Mouse (Mus musculus) layer of hippocampus, postnatal 25 days (tissue): Measurements from ENCODE around the gene Gm5431. TPM values are rescaled to one million over a fixed set of nuclear protein-coding genes. Genes with fewer than 3 reads are reported as not detected.

ENCODE experiments used
- DNase-seq, 2 experiments: peaks; one replicate each; pipeline ENCODE4 v3.0.0; 2022; ENCODE audit warnings: mixed read lengths in 2 of 2, low spot score in 1 of 2; ENCODE audit errors: extremely low spot score in 1 of 2
- total RNA-seq, 2 experiments: library from RNA; stranded (reverse); gene quantifications; 2 replicates each; pipeline ENCODE4 v1.2.3; 2021

Gene Gm5431
- total RNA-seq, 2 experiments from 2014 or later = 0.12 to 0.21 TPM

DNA sequence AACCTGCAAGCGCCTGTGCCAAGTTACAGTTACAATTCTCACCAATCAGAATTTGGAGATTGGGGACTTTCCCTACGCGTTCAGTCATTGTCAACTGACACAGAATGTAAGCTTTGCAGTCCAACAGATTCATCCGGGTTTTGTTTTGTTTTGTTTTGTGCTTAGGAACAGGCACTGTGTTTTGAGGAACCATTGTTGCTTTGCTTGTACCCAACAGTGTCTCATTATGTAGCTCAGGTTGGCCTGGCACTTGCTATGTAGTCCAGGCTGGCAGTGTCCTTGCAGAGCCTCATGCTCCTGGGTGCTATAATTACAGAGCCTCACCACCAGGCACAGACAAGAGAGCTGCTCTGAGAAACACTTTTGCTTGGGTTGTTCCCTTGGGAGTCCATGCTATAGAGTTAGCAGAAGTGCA, 59.6 kb downstream of the Gm5431 start:
- DNase-seq = no peak

DNA sequence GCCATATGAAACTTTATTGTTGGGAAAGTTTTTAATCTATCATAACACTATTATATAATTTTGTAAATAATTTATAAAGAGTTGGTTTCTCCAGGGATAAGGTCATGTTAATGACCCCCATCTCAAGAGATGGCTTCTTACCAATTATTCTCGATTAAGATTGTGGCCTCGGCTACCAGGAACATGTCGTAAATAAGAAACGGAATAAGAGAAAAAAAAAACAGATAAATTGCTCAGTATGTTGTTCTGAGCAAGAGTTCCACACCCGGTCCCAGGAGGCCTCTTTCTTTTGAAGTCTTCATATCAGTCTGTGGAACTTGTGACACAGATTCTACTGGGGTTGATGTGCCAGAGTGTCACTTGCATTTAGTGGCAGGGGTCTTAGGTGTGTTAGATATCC, 60.8 kb downstream of the Gm5431 start:
- no peak for DNase-seq

DNA sequence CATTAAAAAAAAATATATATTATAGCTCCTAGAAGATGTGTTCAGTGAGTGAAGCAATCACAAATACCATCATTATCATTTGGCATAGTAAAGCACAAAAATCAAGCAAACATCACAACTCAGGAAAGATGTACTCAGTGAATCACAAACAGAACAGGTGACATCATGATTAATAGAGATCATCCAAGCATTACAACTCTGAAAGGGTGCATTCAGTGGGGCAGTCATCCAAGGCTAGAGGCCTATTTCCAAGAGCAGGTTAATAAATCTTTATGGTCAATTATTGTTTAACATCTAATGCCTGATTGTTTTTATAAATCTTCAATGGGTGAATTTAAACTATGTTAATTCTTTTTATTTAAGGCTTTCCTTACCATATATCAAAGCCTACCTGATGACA, 61.2 kb downstream of the Gm5431 start:
- no peak for DNase-seq

DNA sequence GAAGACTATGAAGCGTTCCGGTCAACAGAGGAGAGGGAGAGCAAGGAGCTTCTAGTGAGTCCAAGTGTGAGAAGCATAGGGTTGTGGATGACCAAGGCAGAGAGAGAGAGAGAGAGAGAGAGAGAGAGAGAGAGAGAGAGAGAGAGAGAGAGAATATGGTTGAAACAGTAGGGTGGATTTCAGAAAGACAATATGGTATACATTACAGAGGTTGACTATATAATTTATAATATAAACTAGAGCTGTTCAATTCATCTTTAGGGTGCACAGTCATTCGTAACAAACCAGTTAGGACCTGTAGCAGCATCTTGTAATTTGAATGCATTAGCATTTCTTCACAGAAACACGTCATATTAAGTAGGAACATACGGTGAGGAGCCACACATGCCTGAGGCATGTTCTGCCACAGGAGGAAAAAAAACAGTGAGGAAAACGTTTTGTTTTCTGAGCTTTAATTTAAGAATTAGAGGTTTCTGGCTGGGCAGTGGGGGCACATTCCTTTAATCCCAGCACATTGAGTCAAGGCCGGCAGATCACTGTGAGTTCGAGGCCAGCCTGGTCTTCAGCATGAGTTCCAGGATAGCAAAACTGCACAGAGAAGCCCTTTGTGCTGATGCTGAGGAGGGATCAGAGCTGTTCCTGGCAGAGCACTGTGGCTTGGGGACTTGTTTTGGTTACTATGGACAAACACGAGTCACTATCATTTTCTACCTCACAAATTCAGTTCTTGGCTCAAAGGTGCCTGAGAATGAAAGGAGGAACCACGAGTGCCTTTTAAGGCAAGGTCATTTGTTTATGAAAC, 62.9 kb downstream of the Gm5431 start:
- no peak for DNase-seq

DNA sequence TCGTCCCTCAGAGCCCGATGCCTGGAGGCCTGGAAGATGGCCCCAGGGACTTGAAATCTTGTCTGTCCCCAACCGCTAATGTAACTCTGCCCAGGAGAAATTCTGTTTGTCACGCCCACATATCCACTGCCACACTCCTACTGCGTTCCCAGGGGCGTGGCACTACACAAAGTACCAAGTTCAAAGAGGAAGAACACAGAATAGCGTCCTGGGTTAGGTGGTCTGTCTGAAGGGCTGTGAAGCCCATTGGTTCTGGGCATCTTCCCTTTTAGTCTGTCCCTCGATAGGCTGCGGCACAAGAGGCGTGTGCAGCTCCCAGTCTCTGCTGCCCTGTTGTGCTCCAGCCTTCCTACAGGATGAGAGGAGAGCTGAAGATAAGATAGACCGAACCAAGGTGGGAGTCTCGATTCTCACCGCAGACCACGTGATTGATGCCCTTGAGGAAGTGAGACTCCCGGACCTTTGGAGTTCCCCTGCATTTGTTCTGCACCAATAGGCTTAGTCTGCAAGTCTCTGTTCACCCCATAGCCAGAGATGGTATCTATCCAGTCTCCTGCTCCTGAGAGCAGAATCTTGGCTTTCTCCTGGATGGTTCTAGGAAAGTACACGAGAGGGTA, 63.7 kb downstream of the Gm5431 start:
- no peak for DNase-seq

Other genes starting within 250 kb of the Gm5431 start
- 100 to 1,000 TPM; 227 to 260 TPM for gene Rack1, start 101.9 kb downstream of the Gm5431 start, total RNA-seq
- gene Trim41, start 84.9 kb downstream of the Gm5431 start, total RNA-seq = 10 to 100 TPM; 50.1 to 50.4 TPM
- gene Trim7, start 76.1 kb downstream of the Gm5431 start, total RNA-seq = 1 to 10 TPM; 1.6 to 2.1 TPM
- 1 to 10 TPM in 1 of 2 experiments, under 1 TPM in 1; 0.66 to 2.3 TPM for gene Gm12184, start 75.6 kb downstream of the Gm5431 start, total RNA-seq
- gene Irgm1, start 30.5 kb downstream of the Gm5431 start, total RNA-seq = 1 to 10 TPM; 4.4 TPM
- 1 to 10 TPM in 1 of 2 experiments, under 1 TPM in 1; 0.94 to 1.4 TPM for gene Psme2b, start 44.0 kb upstream of the Gm5431 start, total RNA-seq
- gene Olfr56, start 76.7 kb upstream of the Gm5431 start, total RNA-seq = not detected
- gene 9930111J21Rik1, start 77.2 kb upstream of the Gm5431 start, total RNA-seq = 1 to 10 TPM in 1 of 2 experiments, under 1 TPM in 1; 0.66 to 1.1 TPM
- under 1 TPM in 1 of 2 experiments, not detected in 1; 0.09 TPM for gene Gm12185, start 90.0 kb upstream of the Gm5431 start, total RNA-seq
- under 1 TPM in 1 of 2 experiments, not detected in 1; 0.32 TPM for gene Tgtp1, start 92.0 kb upstream of the Gm5431 start, total RNA-seq
- gene 9930111J21Rik2, start 149.0 kb upstream of the Gm5431 start, total RNA-seq = 1 to 10 TPM in 1 of 2 experiments, under 1 TPM in 1; 0.86 to 1.5 TPM
- under 1 TPM; 0.45 to 0.62 TPM for gene Tgtp2, start 162.0 kb upstream of the Gm5431 start, total RNA-seq
- under 1 TPM; 0.33 to 0.44 TPM for gene Ifi47, start 174.4 kb upstream of the Gm5431 start, total RNA-seq
- gene Olfr1396, start 212.7 kb upstream of the Gm5431 start, total RNA-seq = not detected
- gene Olfr1395, start 240.1 kb upstream of the Gm5431 start, total RNA-seq = not detected